Mouse (Mus musculus): ENCODE measurements around the gene Acbd3. TPM values are rescaled to one million over a fixed set of nuclear protein-coding genes. Genes with fewer than 3 reads are reported as not detected.

Gene Acbd3
- polyA plus RNA-seq, 1 experiment from 2014 or later, result 23.7 TPM

GRCm38 (mm10) chr1:180763307-180763706, 37.5 kb downstream of the Acbd3 start:
- WGBS, result 7% methylated on average over 14 of the region's 14 CpGs
- no peak for ATAC-seq (ENCODE audit: insufficient read depth, low FRiP score, low read depth)
- Histone ChIP-seq H3K36me3 (no peaks in the 10 kb centered on the region), H3K4me2 (peak overlapping the region; percentile 86), H3K4me1 (peaks cover 16% of the 10 kb centered on the region), H3K27me3 (replicated peaks) (no peaks in the 10 kb centered on the region), H3K4me3 (replicated peaks) (peak overlapping the region; percentile 43), H3K27ac (no peak overlapping the region; the same call in 1 of the 2 replicates), H3K9ac (no peak overlapping the region), H3K9me3 (no peaks in the 10 kb centered on the region)

DNA sequence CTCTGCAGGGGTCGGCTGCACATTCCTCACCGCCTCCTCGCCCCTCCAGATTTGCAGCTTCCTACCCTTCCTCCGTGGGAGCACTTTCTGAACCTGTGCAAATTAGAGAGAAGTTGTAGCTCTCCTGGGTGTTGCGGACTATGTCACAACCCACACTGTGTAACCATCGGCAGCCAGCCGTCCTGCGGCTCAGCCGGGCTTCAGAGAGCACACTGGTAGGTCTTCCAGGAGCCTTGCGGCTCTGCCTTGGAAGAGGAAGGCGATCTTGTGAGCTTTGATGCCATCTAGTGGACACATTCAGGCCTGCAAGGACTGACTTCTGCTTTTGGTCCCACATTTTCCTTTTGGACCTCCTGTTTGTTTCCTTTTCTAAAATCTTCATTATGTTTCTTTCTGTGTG, 38.0 kb downstream of the Acbd3 start:
- Histone ChIP-seq H3K27me3 (replicated peaks) (no peaks in the 10 kb centered on the region), H3K9ac (no peak overlapping the region), H3K4me1 (peaks cover 18% of the 10 kb centered on the region), H3K4me2 (peak overlapping the region; percentile 86), H3K9me3 (no peaks in the 10 kb centered on the region), H3K36me3 (no peaks in the 10 kb centered on the region), H3K27ac (no peak overlapping the region), H3K4me3 (replicated peaks) (peak overlapping the region; percentile 43)
- peak; percentile 69 for ATAC-seq (ENCODE audit: insufficient read depth, low FRiP score, low read depth)
- WGBS, result under 1% methylated on average over 11 of the region's 11 CpGs

GRCm38 (mm10) chr1:180765393-180765792, 39.5 kb downstream of the Acbd3 start:
- no peak for ATAC-seq (ENCODE audit: insufficient read depth, low FRiP score, low read depth)
- no peaks in the 10 kb centered on the region for H3K36me3 ChIP-seq
- no peak overlapping the region for H3K9ac ChIP-seq
- H3K27me3 ChIP-seq (replicated peaks), result no peaks in the 10 kb centered on the region
- WGBS, result 77% methylated on average over 5 of the region's 5 CpGs
- H3K27ac ChIP-seq, result no peak overlapping the region
- peaks cover 20% of the 10 kb centered on the region for H3K4me1 ChIP-seq
- H3K4me2 ChIP-seq, result no peak overlapping the region
- no peak overlapping the region for H3K4me3 ChIP-seq (replicated peaks)
- no peaks in the 10 kb centered on the region for H3K9me3 ChIP-seq

DNA sequence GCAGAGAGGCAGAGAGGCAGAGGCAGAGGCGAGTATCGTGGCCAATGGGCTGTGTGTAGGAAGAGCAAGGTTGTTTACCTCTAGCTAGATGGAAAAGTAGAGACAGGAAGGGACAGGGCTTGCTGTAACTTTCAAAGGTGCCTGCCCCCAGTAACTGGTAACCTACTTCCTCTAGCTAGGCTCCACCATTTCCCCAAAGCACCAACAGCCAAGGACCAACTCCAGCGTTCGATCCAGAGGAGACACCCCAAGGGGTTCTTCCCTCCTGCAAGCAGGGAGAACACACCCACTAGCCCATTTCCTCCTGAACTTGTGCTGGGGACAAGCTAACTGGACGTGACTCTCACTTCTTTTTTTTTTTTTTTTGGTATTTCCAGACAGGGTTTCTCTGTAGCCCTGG, 40.7 kb downstream of the Acbd3 start:
- H3K36me3 ChIP-seq, result no peaks in the 10 kb centered on the region
- no peaks in the 10 kb centered on the region for H3K9me3 ChIP-seq
- no peak for ATAC-seq (ENCODE audit: insufficient read depth, low FRiP score, low read depth)
- H3K27me3 ChIP-seq (replicated peaks), result no peaks in the 10 kb centered on the region
- H3K4me3 ChIP-seq (replicated peaks), result no peak overlapping the region
- H3K4me2 ChIP-seq, result no peak overlapping the region
- H3K27ac ChIP-seq, result no peak overlapping the region
- H3K4me1 ChIP-seq, result peaks cover 20% of the 10 kb centered on the region
- no peak overlapping the region for H3K9ac ChIP-seq
- WGBS, result 60% methylated on average over 5 of the region's 5 CpGs

- no peaks in the 10 kb centered on the region for H3K27me3 ChIP-seq (replicated peaks)
- H3K27ac ChIP-seq, result peak overlapping the region; percentile 36
- no peaks in the 10 kb centered on the region for H3K9me3 ChIP-seq
- H3K4me2 ChIP-seq, result peak overlapping the region; percentile 78
- no peak for ATAC-seq (ENCODE audit: insufficient read depth, low FRiP score, low read depth)
- 11% methylated on average over 10 of the region's 10 CpGs for WGBS
- peak overlapping the region; percentile 8; the same call in 1 of the 2 replicates for H3K9ac ChIP-seq
- no peaks in the 10 kb centered on the region for H3K36me3 ChIP-seq
- H3K4me1 ChIP-seq, result peaks cover 20% of the 10 kb centered on the region
- H3K4me3 ChIP-seq (replicated peaks), result peak overlapping the region; percentile 51
These were observed 41.9 kb downstream of the Acbd3 start for GRCm38 (mm10) chr1:180767541-180768333.

- Histone ChIP-seq H3K27me3 (replicated peaks) (no peaks in the 10 kb centered on the region), H3K9ac (peak overlapping the region; percentile 8; the same call in 1 of the 2 replicates), H3K4me1 (peaks cover 16% of the 10 kb centered on the region), H3K36me3 (no peaks in the 10 kb centered on the region), H3K27ac (peak overlapping the region; percentile 36), H3K4me3 (replicated peaks) (peak overlapping the region; percentile 51), H3K4me2 (peak overlapping the region; percentile 78), H3K9me3 (no peaks in the 10 kb centered on the region)
- 3% methylated on average over 37 of the region's 37 CpGs for WGBS
- peak; percentile 85 for ATAC-seq (ENCODE audit: insufficient read depth, low FRiP score, low read depth)
These were observed 42.7 kb downstream of the Acbd3 start for GRCm38 (mm10) chr1:180768334-180769168.

DNA sequence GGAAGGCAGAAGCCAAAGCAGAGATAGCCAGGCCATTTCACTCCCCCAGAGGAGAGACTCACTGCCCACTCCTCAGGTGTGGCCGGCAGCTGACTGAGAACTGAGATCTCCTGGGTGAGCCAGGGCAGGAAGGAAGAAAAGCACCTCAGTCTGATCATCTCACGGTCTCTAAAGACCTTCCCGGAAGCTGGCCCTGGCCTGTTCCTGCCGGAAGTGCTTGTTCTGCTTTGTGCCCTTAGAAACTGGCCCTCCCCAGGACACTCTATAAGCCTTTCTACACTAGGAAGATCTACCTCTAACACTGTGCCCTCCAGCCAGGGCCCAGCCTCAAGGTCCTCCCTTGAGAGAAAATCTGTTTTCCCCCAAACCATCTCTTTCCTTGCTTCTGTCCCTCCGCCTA, 45.5 kb downstream of the Acbd3 start:
- H3K27me3 ChIP-seq (replicated peaks), result no peaks in the 10 kb centered on the region
- no peaks in the 10 kb centered on the region for H3K36me3 ChIP-seq
- peaks cover 25% of the 10 kb centered on the region for H3K4me1 ChIP-seq
- no peak overlapping the region for H3K4me3 ChIP-seq (replicated peaks)
- H3K4me2 ChIP-seq, result no peak overlapping the region
- H3K9me3 ChIP-seq, result no peaks in the 10 kb centered on the region
- H3K27ac ChIP-seq, result no peak overlapping the region
- ATAC-seq (ENCODE audit: insufficient read depth, low FRiP score, low read depth), result no peak
- no peak overlapping the region for H3K9ac ChIP-seq
- whole genome bisulfite sequencing, result 76% methylated on average over 5 of the region's 5 CpGs

- no peak overlapping the region for H3K4me3 ChIP-seq (replicated peaks)
- no peaks in the 10 kb centered on the region for H3K27me3 ChIP-seq (replicated peaks)
- no peak for ATAC-seq (ENCODE audit: insufficient read depth, low FRiP score, low read depth)
- H3K9ac ChIP-seq, result no peak overlapping the region
- H3K4me2 ChIP-seq, result no peak overlapping the region
- H3K27ac ChIP-seq, result no peak overlapping the region
- H3K9me3 ChIP-seq, result no peaks in the 10 kb centered on the region
- no peaks in the 10 kb centered on the region for H3K36me3 ChIP-seq
- peaks cover 29% of the 10 kb centered on the region for H3K4me1 ChIP-seq
- 56% methylated on average over 4 of the region's 4 CpGs for WGBS
These were observed 45.9 kb downstream of the Acbd3 start for GRCm38 (mm10) chr1:180771722-180772121.

DNA sequence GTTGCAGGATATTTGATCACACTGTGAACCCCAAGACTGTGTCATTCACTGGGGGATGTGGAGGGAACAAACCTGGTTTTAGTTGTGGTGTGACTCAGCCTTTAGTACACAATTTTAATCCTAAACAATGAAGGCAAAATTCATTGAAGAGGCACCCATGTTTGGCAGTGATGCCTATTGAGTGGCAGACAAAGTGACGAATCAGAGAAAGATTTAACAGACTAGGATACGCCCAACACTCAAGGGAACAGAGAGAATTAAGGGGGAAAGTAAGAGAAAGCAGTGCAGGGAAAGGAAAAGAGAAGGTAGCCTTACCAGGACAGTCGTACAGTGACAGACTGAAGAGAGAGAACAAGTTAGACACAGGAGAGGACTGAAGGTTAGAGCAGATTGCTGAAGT, 46.4 kb downstream of the Acbd3 start:
- Histone ChIP-seq H3K36me3 (no peaks in the 10 kb centered on the region), H3K9ac (no peak overlapping the region), H3K4me3 (replicated peaks) (no peak overlapping the region), H3K4me1 (peaks cover 29% of the 10 kb centered on the region), H3K27ac (no peak overlapping the region), H3K27me3 (replicated peaks) (no peaks in the 10 kb centered on the region), H3K4me2 (no peak overlapping the region), H3K9me3 (no peaks in the 10 kb centered on the region)
- WGBS, result 87% methylated on average over 3 of the region's 3 CpGs
- no peak for ATAC-seq (ENCODE audit: insufficient read depth, low FRiP score, low read depth)

DNA sequence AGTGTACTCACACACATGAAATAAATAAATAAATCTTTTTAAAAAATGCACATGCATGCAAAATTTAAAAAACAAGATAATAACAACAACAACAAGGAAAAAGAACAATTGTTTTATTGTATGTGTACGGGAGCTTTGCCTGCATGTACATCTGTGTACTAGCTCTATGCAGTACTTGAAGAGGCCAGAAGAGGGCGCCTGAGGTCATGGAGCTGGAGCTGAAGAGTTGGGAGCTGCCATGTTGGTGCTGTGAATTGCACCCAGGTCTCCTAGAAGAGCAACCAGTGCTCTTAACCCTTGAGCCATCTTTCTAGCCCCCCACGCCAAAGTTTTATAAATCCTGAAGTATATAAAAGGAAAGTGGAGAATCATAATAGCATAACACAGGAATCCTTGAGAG, 48.8 kb downstream of the Acbd3 start:
- peaks cover 18% of the 10 kb centered on the region for H3K4me1 ChIP-seq
- H3K27me3 ChIP-seq (replicated peaks), result no peaks in the 10 kb centered on the region
- WGBS, result 67% methylated on average over 3 of the region's 3 CpGs
- H3K9ac ChIP-seq, result no peak overlapping the region
- H3K4me2 ChIP-seq, result no peak overlapping the region
- no peak for ATAC-seq (ENCODE audit: insufficient read depth, low FRiP score, low read depth)
- no peaks in the 10 kb centered on the region for H3K36me3 ChIP-seq
- H3K4me3 ChIP-seq (replicated peaks), result no peak overlapping the region
- no peaks in the 10 kb centered on the region for H3K9me3 ChIP-seq
- H3K27ac ChIP-seq, result no peak overlapping the region

GRCm38 (mm10) chr1:180775317-180775716, 49.5 kb downstream of the Acbd3 start:
- no peaks in the 10 kb centered on the region for H3K36me3 ChIP-seq
- no peak overlapping the region for H3K4me2 ChIP-seq
- no peak overlapping the region for H3K27ac ChIP-seq
- peaks cover 18% of the 10 kb centered on the region for H3K4me1 ChIP-seq
- no peak overlapping the region for H3K9ac ChIP-seq
- 77% methylated on average over 10 of the region's 10 CpGs for WGBS
- no peaks in the 10 kb centered on the region for H3K27me3 ChIP-seq (replicated peaks)
- no peak for ATAC-seq (ENCODE audit: insufficient read depth, low FRiP score, low read depth)
- no peaks in the 10 kb centered on the region for H3K9me3 ChIP-seq
- no peak overlapping the region for H3K4me3 ChIP-seq (replicated peaks)
